21 mouse cellular contexts compared by ENCODE assay signal in genomic region chr13:103195847-103196246, GRCm38 (mm10).
A peak's percentile ranks its signal among the peaks of the same experiment; 100 is the strongest.
DNase-seq lines count a peak whose midpoint lies in the region; ATAC-seq lines count a peak whose summit lies in the region.
"Had no signal": no experiment of that assay in that cellular context is flagged by ENCODE, and none has a peak within 500 bp of the region (broad histone marks: within the 10 kb centered on the region; RNA-seq: fewer than 3 reads in every experiment).

No protein-coding gene starts in this region.

- no peaks in the 10 kb centered on the region for H3K9me3 ChIP-seq in heart, embryonic 10.5 days
- H3K9me3 ChIP-seq in hindbrain, embryonic 10.5 days: no peaks in the 10 kb centered on the region
- H3K9me3 ChIP-seq: G1E had no signal

- DNase-seq in heart, adult 11 months: peak; percentile 43
- no peak for DNase-seq in heart, adult 18-20 months
- DNase-seq in heart, embryonic 10.5 days (ENCODE audit: low spot score): peak; percentile 57
- no peak for DNase-seq in heart, postnatal 36 days
- DNase-seq in hindbrain, embryonic 10.5 days (ENCODE audit: low spot score): no peak
- DNase-seq: adrenal gland, adult 2 months; adrenal gland, adult 8-10 months; adrenal gland, postnatal 10 days; adrenal gland, postnatal 14 days; adrenal gland, postnatal 25 days; adrenal gland, postnatal 36 days; B cell, adult 2 months; cerebellum, adult 11 months; cerebellum, adult 11-12 months; cerebellum, adult 18-20 months had no signal

- intact Hi-C loops in heart, postnatal 36 days (cut with DNase I): no loop called here

- ATAC-seq in hematopoietic stem cell, adult 5-6 weeks (replicated peaks in 1 of 2; ENCODE audit: insufficient read depth in 1 of 2, low FRiP score in 2 of 2, low TSS enrichment in 1 of 2, low read depth in 1 of 2, poor library complexity in 2 of 2, severe bottlenecking in 2 of 2): peak; percentile 46 to 53; a peak in 2 of 4 replicates
- ATAC-seq: activated CD4-positive, CD25-positive, alpha-beta regulatory T cell, adult 4 months; CD4-positive, CD25-positive, alpha-beta regulatory T cell, adult 4 months; Patski had no signal

- 72% methylated on average over 3 of the region's 3 CpGs for WGBS in heart, embryonic 10.5 days
- 80% methylated on average over 3 of the region's 3 CpGs for WGBS in hindbrain, embryonic 10.5 days

- H3K36me3 ChIP-seq in heart, embryonic 10.5 days: no peaks in the 10 kb centered on the region
- no peaks in the 10 kb centered on the region for H3K36me3 ChIP-seq in hindbrain, embryonic 10.5 days
- H3K36me3 ChIP-seq: G1E had no signal

- H3K27me3 ChIP-seq in heart, embryonic 10.5 days (ENCODE audit: insufficient read depth, poor library complexity, severe bottlenecking): no peaks in the 10 kb centered on the region
- no peaks in the 10 kb centered on the region for H3K27me3 ChIP-seq in hindbrain, embryonic 10.5 days (ENCODE audit: insufficient read depth, poor library complexity, severe bottlenecking)
- H3K27me3 ChIP-seq: CH12.LX had no signal

- H3K27ac ChIP-seq in heart, embryonic 10.5 days: no peak overlapping the region
- H3K27ac ChIP-seq in hindbrain, embryonic 10.5 days: no peak overlapping the region

- H3K4me3 ChIP-seq in heart, embryonic 10.5 days: no peak overlapping the region
- no peak overlapping the region for H3K4me3 ChIP-seq in hindbrain, embryonic 10.5 days

- peaks cover 4% of the 10 kb centered on the region; the same call in 1 of the 2 replicates for H3K4me1 ChIP-seq in heart, embryonic 10.5 days
- H3K4me1 ChIP-seq in hindbrain, embryonic 10.5 days (replicated peaks): peaks cover 4% of the 10 kb centered on the region; the same call in 1 of the 2 replicates

Comparison
In these comparisons a context has a peak if more than half of its experiments do, and no peak if none do; other contexts are left out.
1. DNase-seq: peak in heart, adult 11 months (single experiment) and heart, embryonic 10.5 days (single experiment); none in heart, adult 18-20 months (0 of 2), heart, postnatal 36 days (0 of 2) and hindbrain, embryonic 10.5 days (single experiment).